Mouse (Mus musculus): ENCODE results near the gene C1qtnf6.

C1qtnf6 gene

GRCm38 (mm10) chr15:78479470-78479869 is 51.7 kb downstream of the C1qtnf6 start:
- DNase-seq: no peak

GRCm38 (mm10) chr15:78478073-78478472 is 53.1 kb downstream of the C1qtnf6 start:
- DNase-seq: no peak

GRCm38 (mm10) chr15:78476878-78477277 is 54.3 kb downstream of the C1qtnf6 start:
- DNase-seq: no peak

GRCm38 (mm10) chr15:78475604-78476031 is 55.6 kb downstream of the C1qtnf6 start:
- DNase-seq: no peak

- DNase-seq: no peak
Observed at GRCm38 (mm10) chr15:78473442-78473841, 57.8 kb downstream of the C1qtnf6 start.
